Mouse (Mus musculus): ENCODE data around the gene 4933405L10Rik. TPM values are rescaled to one million over a fixed set of nuclear protein-coding genes. Genes with fewer than 3 reads are reported as not detected.

Gene 4933405L10Rik
- polyA plus RNA-seq, 1 experiment from 2014 or later: not detected

DNA sequence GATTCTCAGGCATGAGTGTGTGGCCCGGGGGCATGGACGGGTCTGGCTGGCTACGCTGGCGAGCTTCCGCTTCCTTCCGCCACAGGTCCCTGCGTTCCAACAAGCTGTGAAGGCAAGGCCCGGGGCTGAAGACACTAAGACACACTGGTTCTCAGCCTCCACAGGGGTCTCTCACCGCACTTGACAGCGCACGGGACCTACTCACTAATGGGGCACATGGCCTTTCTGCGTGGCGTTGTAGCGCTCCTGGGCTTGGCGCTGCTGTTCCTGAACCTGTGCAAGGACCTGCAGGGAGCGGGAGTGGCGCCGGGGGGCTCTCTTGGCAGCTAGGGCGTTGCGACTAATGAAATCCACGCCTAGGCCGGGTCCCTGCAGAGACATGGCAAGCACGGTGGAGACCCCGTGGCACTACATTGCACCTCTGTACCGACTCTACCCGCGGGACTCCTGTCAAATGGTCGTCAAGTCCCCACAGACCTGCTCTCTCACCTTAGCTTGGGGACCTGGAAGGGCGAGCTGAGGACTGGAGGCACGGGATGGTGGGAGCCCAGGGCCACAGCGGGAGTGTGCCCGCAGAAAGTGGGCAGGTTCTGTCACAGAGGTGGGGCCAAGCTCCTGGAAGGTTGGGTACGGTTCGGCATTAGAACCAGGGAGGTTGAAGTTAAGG is 3.2 kb upstream of the 4933405L10Rik start:
- H3K9ac ChIP-seq (replicated peaks): no peak overlapping the region
- 92% methylated on average over 34 of the region's 34 CpGs for WGBS (ENCODE audit: insufficient replicate concordance)
- no peak for TF ChIP-seq CTCF (IDR thresholded peaks at IDR 0.05; ENCODE audit: low read depth)
- TF ChIP-seq EP300 (IDR thresholded peaks at IDR 0.05; ENCODE audit: low read depth): no peak

GRCm38 (mm10) chr8:105704955-105705354 is 2.5 kb upstream of the 4933405L10Rik start:
- Histone ChIP-seq H3K36me3 (replicated peaks; ENCODE audit: insufficient read depth, low read length) (no peaks in the 10 kb centered on the region; the same call in 1 of the 2 replicates), H3K27me3 (ENCODE audit: insufficient read depth, low read length) (no peaks in the 10 kb centered on the region), H3K9me3 (ENCODE audit: low read length) (no peaks in the 10 kb centered on the region), H3K9ac (replicated peaks) (no peak overlapping the region), H3K27ac (ENCODE audit: low read depth) (no peak overlapping the region), H3K4me1 (ENCODE audit: insufficient read depth) (peaks cover 19% of the 10 kb centered on the region), H3K4me3 (ENCODE audit: low read depth, low read length) (no peak overlapping the region), H3K4me2 (ENCODE audit: low read depth, low read length) (no peak overlapping the region)
- DNase-seq (no peak), ATAC-seq (no peak)
- 88% methylated on average over 6 of the region's 6 CpGs for WGBS (ENCODE audit: insufficient replicate concordance)
- no peak for TF ChIP-seq EP300 (IDR thresholded peaks at IDR 0.05; ENCODE audit: low read depth)
- no peak for TF ChIP-seq CTCF (IDR thresholded peaks at IDR 0.05; ENCODE audit: low read depth)

More for the DNA sequence above, 3.2 kb upstream of the 4933405L10Rik start:
- Histone ChIP-seq H3K4me1 (ENCODE audit: insufficient read depth) (peaks cover 21% of the 10 kb centered on the region), H3K36me3 (replicated peaks; ENCODE audit: insufficient read depth, low read length) (no peaks in the 10 kb centered on the region; the same call in 1 of the 2 replicates), H3K4me2 (ENCODE audit: low read depth, low read length) (no peak overlapping the region), H3K27me3 (ENCODE audit: insufficient read depth, low read length) (no peaks in the 10 kb centered on the region), H3K4me3 (ENCODE audit: low read depth, low read length) (no peak overlapping the region), H3K9me3 (ENCODE audit: low read length) (no peaks in the 10 kb centered on the region), H3K27ac (ENCODE audit: low read depth) (no peak overlapping the region)
- ATAC-seq: no peak
- no peak for DNase-seq

DNA sequence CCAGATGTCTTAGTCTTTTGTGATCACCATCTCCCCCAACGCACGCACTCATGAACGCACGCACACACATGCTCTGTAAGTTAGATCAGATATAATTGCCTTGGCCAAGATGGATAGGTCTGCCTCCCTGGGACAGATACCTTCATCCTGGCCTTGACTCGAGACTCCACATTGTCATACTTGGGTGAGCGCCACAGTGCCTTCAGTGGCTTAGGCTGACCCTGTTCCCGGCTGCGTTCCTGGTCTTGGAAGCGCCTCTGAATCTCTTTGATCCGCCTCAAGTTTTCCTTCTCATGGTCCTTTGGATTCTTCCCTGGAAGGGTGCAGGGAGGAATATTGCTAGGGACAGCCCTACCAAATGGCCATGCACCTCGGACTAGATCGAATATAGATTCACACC is 1.0 kb upstream of the 4933405L10Rik start:
- no peaks in the 10 kb centered on the region for H3K9me3 ChIP-seq (ENCODE audit: low read length)
- H3K9ac ChIP-seq (replicated peaks): no peak overlapping the region
- H3K27ac ChIP-seq (ENCODE audit: low read depth): no peak overlapping the region
- TF ChIP-seq EP300 (IDR thresholded peaks at IDR 0.05; ENCODE audit: low read depth): no peak
- no peak for TF ChIP-seq CTCF (IDR thresholded peaks at IDR 0.05; ENCODE audit: low read depth)
- peaks cover 14% of the 10 kb centered on the region for H3K4me1 ChIP-seq (ENCODE audit: insufficient read depth)
- H3K36me3 ChIP-seq (replicated peaks; ENCODE audit: insufficient read depth, low read length): no peaks in the 10 kb centered on the region; the same call in 1 of the 2 replicates
- H3K4me2 ChIP-seq (ENCODE audit: low read depth, low read length): no peak overlapping the region
- H3K4me3 ChIP-seq (ENCODE audit: low read depth, low read length): no peak overlapping the region
- DNase-seq (no peak), ATAC-seq (no peak)
- WGBS (ENCODE audit: insufficient replicate concordance): 84% methylated on average over 12 of the region's 12 CpGs
- H3K27me3 ChIP-seq (ENCODE audit: insufficient read depth, low read length): no peaks in the 10 kb centered on the region

- no peak for ATAC-seq
- Histone ChIP-seq H3K4me3 (ENCODE audit: low read depth, low read length) (no peak overlapping the region), H3K27me3 (ENCODE audit: insufficient read depth, low read length) (no peaks in the 10 kb centered on the region), H3K9ac (replicated peaks) (no peak overlapping the region), H3K36me3 (replicated peaks; ENCODE audit: insufficient read depth, low read length) (no peaks in the 10 kb centered on the region), H3K4me2 (ENCODE audit: low read depth, low read length) (no peak overlapping the region), H3K9me3 (ENCODE audit: low read length) (no peaks in the 10 kb centered on the region), H3K4me1 (ENCODE audit: insufficient read depth) (peaks cover 10% of the 10 kb centered on the region), H3K27ac (ENCODE audit: low read depth) (no peak overlapping the region)
- no peak for DNase-seq
- TF ChIP-seq CTCF (IDR thresholded peaks at IDR 0.05; ENCODE audit: low read depth): no peak
- TF ChIP-seq EP300 (IDR thresholded peaks at IDR 0.05; ENCODE audit: low read depth): no peak
- WGBS (ENCODE audit: insufficient replicate concordance): 89% methylated on average over 8 of the region's 8 CpGs
These were observed 1.2 kb downstream of the 4933405L10Rik start for GRCm38 (mm10) chr8:105708675-105709074.

DNA sequence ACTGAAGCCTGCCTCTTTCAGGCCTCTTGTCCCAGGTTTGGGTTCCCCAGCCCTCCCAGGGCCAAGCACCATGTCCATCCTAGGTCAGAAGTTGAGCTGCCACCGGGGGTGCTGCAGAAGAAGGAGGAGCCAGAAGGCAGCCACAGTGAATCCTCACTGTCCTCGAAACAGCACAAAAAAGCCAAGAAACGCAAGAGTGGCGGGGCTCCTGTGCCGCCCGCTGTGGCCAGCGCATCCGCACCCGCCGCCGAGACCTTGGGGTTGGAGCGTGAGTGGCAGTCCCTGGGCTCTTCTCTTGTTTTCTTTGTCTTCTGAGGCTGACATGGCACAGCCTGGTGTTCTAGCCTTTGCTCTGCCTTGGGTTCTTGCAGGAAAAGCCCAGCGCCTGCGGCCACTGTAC is 1.9 kb downstream of the 4933405L10Rik start:
- ATAC-seq (no peak), DNase-seq (no peak)
- Histone ChIP-seq H3K4me3 (ENCODE audit: low read depth, low read length) (no peak overlapping the region), H3K9ac (replicated peaks) (no peak overlapping the region), H3K9me3 (ENCODE audit: low read length) (no peaks in the 10 kb centered on the region), H3K27me3 (ENCODE audit: insufficient read depth, low read length) (no peaks in the 10 kb centered on the region), H3K4me2 (ENCODE audit: low read depth, low read length) (no peak overlapping the region), H3K36me3 (replicated peaks; ENCODE audit: insufficient read depth, low read length) (no peaks in the 10 kb centered on the region), H3K27ac (ENCODE audit: low read depth) (no peak overlapping the region), H3K4me1 (ENCODE audit: insufficient read depth) (peaks cover 10% of the 10 kb centered on the region)
- TF ChIP-seq EP300 (IDR thresholded peaks at IDR 0.05; ENCODE audit: low read depth) (no peak), CTCF (IDR thresholded peaks at IDR 0.05; ENCODE audit: low read depth) (no peak)
- 79% methylated on average over 13 of the region's 14 CpGs for WGBS (ENCODE audit: insufficient replicate concordance)

GRCm38 (mm10) chr8:105712286-105712685 is 4.8 kb downstream of the 4933405L10Rik start:
- ATAC-seq (no peak), DNase-seq (no peak)
- TF ChIP-seq EP300 (IDR thresholded peaks at IDR 0.05; ENCODE audit: low read depth) (no peak), CTCF (IDR thresholded peaks at IDR 0.05; ENCODE audit: low read depth) (no peak)
- H3K9ac ChIP-seq (replicated peaks): no peak overlapping the region
- H3K27ac ChIP-seq (ENCODE audit: low read depth): no peak overlapping the region
- H3K9me3 ChIP-seq (ENCODE audit: low read length): no peaks in the 10 kb centered on the region
- no peaks in the 10 kb centered on the region for H3K36me3 ChIP-seq (replicated peaks; ENCODE audit: insufficient read depth, low read length)
- H3K4me1 ChIP-seq (ENCODE audit: insufficient read depth): peaks cover 6% of the 10 kb centered on the region
- no peak overlapping the region for H3K4me2 ChIP-seq (ENCODE audit: low read depth, low read length)
- no peak overlapping the region for H3K4me3 ChIP-seq (ENCODE audit: low read depth, low read length)
- 73% methylated on average over 3 of the region's 3 CpGs for WGBS (ENCODE audit: insufficient replicate concordance)
- no peaks in the 10 kb centered on the region for H3K27me3 ChIP-seq (ENCODE audit: insufficient read depth, low read length)
